Mouse (Mus musculus): Measurements from ENCODE around the gene B3gat1. TPM values are rescaled to one million over a fixed set of nuclear protein-coding genes. Genes with fewer than 3 reads are reported as not detected.

B3gat1 gene
- total RNA-seq, 2 experiments from 2014 or later = 6.1 to 8.5 TPM

GRCm38 (mm10) chr9:26776122-26776902 lies 42.8 kb downstream of the B3gat1 start:
- peak in 1 of 2 experiments; percentile 28 for DNase-seq (ENCODE audit: low spot score in 2 of 2)

- no peak for DNase-seq (ENCODE audit: low spot score in 2 of 2)
Observed at GRCm38 (mm10) chr9:26778421-26778820, 44.9 kb downstream of the B3gat1 start.

- no peak for DNase-seq (ENCODE audit: low spot score in 2 of 2)
Observed at GRCm38 (mm10) chr9:26783414-26783975, 50.0 kb downstream of the B3gat1 start.

DNA sequence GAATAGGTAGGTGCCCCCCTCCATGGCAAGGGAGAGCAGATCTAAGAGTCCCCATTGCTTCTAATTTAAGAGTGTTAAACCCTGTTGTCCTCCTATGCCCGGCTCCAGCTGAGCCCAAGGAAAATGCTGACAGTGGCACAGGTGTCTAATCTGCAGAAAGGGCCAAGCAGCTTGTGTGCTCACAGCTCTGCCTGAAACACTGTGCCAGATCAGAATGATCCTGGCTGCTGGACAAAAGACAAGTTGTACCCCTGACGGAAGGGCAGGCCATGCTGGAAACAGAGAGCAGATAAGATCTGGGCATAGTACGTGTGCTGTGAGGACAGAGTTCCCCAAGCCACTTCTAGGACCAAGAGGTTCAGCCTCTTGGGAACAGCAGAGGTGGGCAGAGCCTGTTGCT lies 59.3 kb downstream of the B3gat1 start:
- DNase-seq (ENCODE audit: low spot score in 2 of 2) = no peak

DNA sequence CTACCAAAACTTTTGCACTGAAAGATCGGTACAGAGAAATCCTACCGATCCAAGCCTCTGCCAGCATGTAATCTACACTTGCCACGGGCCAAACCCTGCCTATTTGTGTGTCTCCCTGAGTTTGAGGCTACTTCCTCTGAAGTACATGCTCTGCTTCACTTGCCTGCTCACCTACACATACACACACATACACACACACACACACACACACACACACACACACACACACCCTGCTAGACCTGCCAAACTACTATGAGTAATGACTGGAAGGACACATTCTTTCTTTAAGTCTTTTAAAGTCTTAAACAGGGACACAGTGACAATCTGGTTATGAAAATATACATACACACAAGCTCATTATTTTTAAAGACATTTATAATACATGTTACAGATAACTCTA lies 64.7 kb downstream of the B3gat1 start:
- no peak for DNase-seq (ENCODE audit: low spot score in 2 of 2)

DNA sequence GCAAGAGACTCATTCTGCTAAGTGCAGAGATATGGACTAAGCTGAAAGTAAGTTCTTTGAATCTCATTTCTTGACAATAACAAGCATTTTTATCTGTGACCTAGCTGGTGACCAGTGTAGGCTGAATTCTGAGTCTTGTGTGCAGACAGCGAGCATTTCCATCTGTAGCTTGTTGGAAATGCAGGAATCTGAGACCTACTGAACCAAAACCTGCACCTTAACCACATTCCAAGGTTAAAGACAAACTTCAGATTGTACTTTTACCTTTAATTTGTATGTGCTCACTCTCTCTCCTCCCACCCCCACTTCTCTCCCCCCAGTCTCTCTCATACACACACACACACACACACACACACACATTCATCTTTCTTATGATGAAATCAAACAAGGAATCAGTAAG lies 65.2 kb downstream of the B3gat1 start:
- no peak for DNase-seq (ENCODE audit: low spot score in 2 of 2)

DNA sequence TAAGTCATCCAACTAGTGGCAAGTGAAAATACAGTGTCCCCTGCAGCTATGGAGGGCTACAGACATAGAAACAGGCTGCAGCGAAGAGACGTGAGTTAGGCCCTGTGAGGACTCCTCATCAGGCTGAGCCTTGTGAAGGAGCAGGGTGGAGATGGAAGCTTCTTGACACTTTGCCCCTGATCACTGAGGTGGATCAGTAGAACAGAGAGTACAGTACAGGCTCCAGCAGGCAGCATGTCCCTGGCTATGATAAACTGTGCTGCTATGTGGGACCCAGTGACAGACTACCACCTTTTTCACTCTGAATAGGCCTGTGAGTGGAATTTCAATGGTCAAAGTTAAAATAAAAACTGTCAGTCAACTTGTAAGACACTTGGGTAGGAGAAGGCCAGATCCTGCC lies 66.8 kb downstream of the B3gat1 start:
- DNase-seq (ENCODE audit: low spot score in 2 of 2) = no peak

DNA sequence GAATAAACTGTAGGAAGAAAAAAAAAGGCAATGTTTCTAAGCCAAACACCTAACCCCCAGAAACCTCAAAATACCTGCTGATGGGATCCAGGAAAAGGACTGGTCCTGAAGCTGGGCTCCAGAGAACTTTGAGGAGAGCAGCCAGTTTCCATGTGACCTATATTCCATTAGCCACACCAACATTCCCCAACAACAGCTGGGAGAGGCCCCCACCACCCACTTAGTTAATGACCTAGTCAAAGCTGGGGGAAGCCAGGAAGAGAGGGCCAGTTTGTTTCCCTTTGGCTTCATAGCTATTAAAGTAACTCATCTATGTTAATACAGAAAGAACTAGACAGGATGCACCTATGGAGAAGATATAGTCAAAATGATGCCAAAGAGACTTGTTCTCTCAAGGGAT lies 70.8 kb downstream of the B3gat1 start:
- no peak for DNase-seq (ENCODE audit: low spot score in 2 of 2)

DNA sequence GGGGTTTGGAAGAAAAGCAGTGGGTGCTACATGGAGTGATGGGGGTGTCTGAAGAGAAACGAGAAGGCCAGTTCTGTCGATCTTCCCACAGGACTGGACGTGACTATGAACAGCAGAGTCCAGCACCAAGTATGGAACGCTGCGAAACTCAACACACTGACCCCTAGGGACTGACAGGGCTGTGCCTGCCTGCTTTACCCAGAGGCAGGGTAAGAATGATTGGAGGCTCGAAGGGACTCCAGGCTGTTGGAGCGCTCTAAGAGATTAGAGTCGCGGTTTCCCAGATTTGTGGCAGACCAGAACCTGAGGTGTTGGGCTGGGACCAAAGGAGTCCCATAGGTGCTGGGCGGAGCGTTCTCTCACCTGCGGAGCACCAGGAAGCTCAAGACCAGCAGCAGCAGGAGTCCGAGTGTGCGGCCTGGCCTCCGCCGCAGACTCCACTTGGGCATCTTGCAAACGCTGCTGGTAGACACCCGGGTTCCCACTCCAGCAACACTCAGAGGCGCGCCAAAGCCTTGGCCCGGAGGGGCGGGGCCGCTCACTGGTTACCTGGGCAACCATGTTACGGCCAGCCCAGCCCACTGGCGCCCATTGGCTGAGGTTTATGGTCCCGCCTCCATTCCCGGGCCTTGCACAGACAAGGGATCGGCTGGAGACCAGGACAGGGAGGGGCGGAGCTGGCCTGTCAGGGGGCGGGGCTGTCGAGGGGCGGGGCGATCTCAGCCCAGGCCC lies 72.6 kb downstream of the B3gat1 start, which contains the start of gene Glb1l2:
Glb1l2 (minus strand) TSS at position 534 of the 732 bp plus-strand sequence.
- peak; percentile 63 to 86 for DNase-seq (ENCODE audit: low spot score in 2 of 2)

- no peak for DNase-seq (ENCODE audit: low spot score in 2 of 2)
Observed at GRCm38 (mm10) chr9:26808735-26809134, 75.2 kb downstream of the B3gat1 start.

Other genes starting within 250 kb of the B3gat1 start
- gene Glb1l2, start 72.7 kb downstream of the B3gat1 start, total RNA-seq (2021) = 1 to 10 TPM; 3.8 to 5.7 TPM
- not detected for gene Glb1l3, start 127.2 kb downstream of the B3gat1 start, total RNA-seq (2021)
- not detected for gene Gm1110, start 189.4 kb downstream of the B3gat1 start, total RNA-seq (2021)